Mouse (Mus musculus): ENCODE results near the gene Vmn2r94. TPM values are rescaled to one million over a fixed set of nuclear protein-coding genes. Genes with fewer than 3 reads are reported as not detected.

Vmn2r94 gene
- total RNA-seq (2021) = not detected in 2 replicates
- long read RNA-seq = 0 reads

DNA sequence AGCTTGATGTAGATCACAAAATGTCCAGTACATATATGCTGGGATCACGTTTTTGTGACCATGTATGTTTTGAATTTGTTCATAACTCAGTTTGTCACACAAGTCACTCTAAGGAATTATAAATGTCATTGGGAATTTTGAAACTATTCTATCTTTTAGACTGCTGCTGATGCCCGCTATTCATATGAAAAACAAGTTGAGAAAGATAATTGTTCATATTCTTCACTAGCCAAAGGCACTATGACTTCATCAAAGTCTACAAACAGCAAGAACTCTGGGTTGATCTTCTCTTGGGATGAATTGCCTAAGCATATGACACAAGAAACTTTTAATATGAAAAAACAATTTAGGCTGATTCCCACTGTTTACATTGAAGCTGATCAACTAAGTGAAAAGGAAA, at the start of gene Vmn2r94:
TSS of gene Vmn2r94 (minus strand) at position 101 of the 400 bp plus-strand sequence.
- no peak for DNase-seq

DNA sequence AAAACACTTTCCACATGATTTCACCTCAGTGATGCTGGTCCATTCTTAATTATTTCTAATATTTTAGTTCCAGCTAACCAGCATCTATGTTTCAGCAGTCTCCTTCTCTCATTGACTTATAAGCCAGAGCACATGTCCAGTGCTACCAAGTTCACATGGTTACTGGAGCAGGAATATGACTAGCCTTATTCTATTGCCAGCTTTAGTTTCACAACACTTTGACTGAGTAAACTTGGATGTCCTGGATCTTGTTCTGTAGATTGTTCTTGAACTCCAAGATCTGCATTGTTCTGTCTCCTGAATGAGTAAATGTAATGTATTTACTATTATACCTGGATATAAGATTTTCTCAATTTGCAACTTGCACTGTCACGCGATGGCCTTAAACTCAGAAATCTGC, 45.5 kb upstream of the Vmn2r94 start:
- DNase-seq = no peak

DNA sequence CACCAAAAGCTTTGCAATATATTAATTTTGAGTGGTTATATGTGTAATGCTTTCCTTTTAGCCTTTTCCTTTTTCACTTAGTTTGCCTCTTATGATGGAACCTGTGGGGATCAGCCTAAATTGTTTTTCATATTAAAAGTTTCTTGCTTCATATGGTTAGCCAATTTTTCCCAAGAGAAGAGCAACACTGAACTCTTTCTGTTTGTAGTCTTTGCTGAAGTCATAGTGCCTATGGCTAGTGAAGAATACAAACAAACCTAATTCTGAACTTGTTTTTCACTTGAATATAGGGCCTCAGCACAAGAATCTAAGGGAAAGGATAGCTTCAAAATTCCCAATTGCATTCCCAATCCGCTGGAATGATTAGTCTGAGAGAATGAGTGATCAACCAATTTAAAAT, 20.2 kb upstream of the Vmn2r94 start, which contains the start of gene Vmn2r93:
TSS of gene Vmn2r93 (plus strand) at position 301 of the 400 bp plus-strand sequence.
- DNase-seq = no peak

DNA sequence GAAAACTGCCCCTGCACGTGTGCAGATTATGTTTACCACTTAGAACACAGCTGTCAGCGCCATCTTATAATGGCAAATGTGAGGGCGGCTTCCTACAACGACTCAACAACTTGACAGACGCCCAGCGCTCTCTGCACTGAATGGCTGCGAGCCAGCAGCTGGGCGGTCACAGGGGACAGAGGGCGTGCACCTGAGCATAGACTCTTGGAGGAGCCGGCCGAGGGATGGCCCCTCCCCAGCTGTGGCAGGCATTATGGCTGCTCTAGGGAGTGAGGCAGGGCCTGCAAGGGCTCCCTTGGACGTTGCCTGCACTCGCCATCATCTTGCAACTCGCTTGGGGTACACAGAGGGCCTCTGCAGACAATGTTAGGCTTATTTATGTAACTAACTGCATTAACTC, 40.6 kb downstream of the Vmn2r94 start:
- DNase-seq = no peak

DNA sequence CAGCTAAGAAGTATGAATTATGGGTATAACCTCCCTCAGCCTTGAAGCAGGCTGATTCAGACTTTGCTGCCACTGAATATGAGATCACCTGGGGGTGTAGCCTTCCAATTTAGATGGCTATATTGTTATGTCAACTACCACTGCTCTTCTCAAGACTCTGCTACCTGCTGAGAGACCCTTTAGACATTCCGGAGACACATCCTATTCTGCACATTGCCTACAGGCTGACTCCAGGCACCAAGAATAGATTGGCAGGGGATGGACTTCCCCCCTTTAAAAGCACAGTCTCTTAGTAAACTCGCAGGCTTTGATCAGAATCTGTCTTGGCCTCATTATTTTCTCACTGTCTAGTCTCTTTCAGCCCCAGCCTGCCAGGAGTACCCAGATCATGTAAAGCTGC, 45.6 kb downstream of the Vmn2r94 start:
- DNase-seq = no peak

DNA sequence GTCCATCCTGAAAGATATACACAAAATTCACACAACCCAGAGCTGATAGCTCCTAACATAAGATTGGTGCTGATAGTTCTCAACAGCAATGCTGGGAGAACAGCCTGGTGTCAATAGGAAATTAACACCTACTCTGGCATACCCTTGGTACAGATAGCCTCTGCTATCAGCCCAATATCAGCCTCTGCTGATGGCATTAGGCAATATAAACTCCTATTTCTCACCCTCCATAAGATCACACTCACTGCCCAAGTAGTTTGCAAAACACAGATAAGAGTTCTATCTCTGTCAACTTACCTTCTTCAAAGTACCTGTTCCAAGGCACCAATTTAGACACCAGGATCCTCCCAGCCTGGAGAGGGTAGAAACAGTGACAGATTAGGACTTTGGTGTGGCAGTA, 56.3 kb downstream of the Vmn2r94 start:
- DNase-seq = no peak

Other genes starting within 250 kb of the Vmn2r94 start
- not detected in 2 replicates for gene Vmn2r124, start 228.3 kb downstream of the Vmn2r94 start, total RNA-seq (2021)
- not detected in 2 replicates for gene Vmn2r91, start 192.7 kb downstream of the Vmn2r94 start, total RNA-seq (2021)
- gene Vmn2r92, start 125.9 kb downstream of the Vmn2r94 start, total RNA-seq (2021) = not detected in 2 replicates
- not detected in 2 replicates for gene Vmn2r93, start 20.3 kb upstream of the Vmn2r94 start, total RNA-seq (2021)
- not detected in 2 replicates for gene Vmn2r95, start 146.3 kb upstream of the Vmn2r94 start, total RNA-seq (2021)

All from adrenal gland, postnatal 25 days (tissue).